Mouse (Mus musculus) heart, embryonic 11.5 days (tissue): Measurements from ENCODE around the gene Pcmtd2. TPM values are rescaled to one million over a fixed set of nuclear protein-coding genes. Genes with fewer than 3 reads are reported as not detected.
A peak's percentile ranks its signal among the peaks of the same experiment; 100 is the strongest.

Experiments
- ATAC-seq: fragments of 200-750 bp; cut with Nextera tagmentation; replicated peaks from 2 replicates; pipeline ENCODE4 v1.8.0; 2017; ENCODE audit warnings: moderate library complexity; ENCODE audit not compliant: insufficient number of reproducible peaks, low FRiP score, low TSS enrichment
- H3K27ac ChIP-seq: fragments of 300-500 bp; sonication (generic); 2 replicates; pipeline ENCODE4 v1.5.1; 2014; ENCODE audit warnings: mild to moderate bottlenecking, low read depth, low read length
- H3K27me3 ChIP-seq: fragments of 300-500 bp; sonication (generic); 2 replicates; pipeline ENCODE4 v1.6.1; 2014; ENCODE audit warnings: mild to moderate bottlenecking, low read length, mixed read lengths; ENCODE audit not compliant: control insufficient read depth, insufficient read depth
- H3K36me3 ChIP-seq: fragments of 300-500 bp; sonication (generic); 2 replicates; pipeline ENCODE4 v1.6.1; 2014; ENCODE audit warnings: mild to moderate bottlenecking, low read length, moderate library complexity, mixed read lengths; ENCODE audit not compliant: control insufficient read depth, insufficient read depth
- H3K4me1 ChIP-seq: fragments of 300-500 bp; sonication (generic); 2 replicates; pipeline ENCODE4 v1.6.1; 2014; ENCODE audit warnings: low read length; ENCODE audit not compliant: control insufficient read depth, insufficient read depth
- H3K4me2 ChIP-seq: fragments of 300-500 bp; sonication (generic); 2 replicates; pipeline ENCODE4 v1.6.1; 2014; ENCODE audit warnings: mild to moderate bottlenecking, moderate library complexity
- H3K4me3 ChIP-seq: fragments of 300-500 bp; sonication (generic); 2 replicates; pipeline ENCODE4 v1.5.1; 2014; ENCODE audit warnings: low read depth, low read length
- H3K9ac ChIP-seq: fragments of 300-500 bp; sonication (generic); 2 replicates; pipeline ENCODE4 v1.6.1; 2014; ENCODE audit warnings: mild to moderate bottlenecking, low read depth, low read length, moderate library complexity
- H3K9me3 ChIP-seq: fragments of 300-500 bp; sonication (generic); replicated peaks from 2 replicates; pipeline ENCODE4 v1.6.1; 2016; ENCODE audit warnings: low read length; ENCODE audit not compliant: control insufficient read depth
- WGBS: fragments of 180-500 bp; shearing (Covaris S2); extraction: QIAGEN DNeasy Blood & Tissue Kit; methylation state at CpG from one replicate; pipeline ENCODE4 v1.1.7; 2014; ENCODE audit not compliant: insufficient replicate concordance; 5-methylcytosine and 5-hydroxymethylcytosine counted together
- polyA plus RNA-seq: library from polyadenylated mRNA; unstranded; fragments of >200 nt; fragmentation: Nextera tagmentation; extraction: Ambion mirVana; gene quantifications from 2 replicates; pipeline ENCODE4 v1.2.1, GENCODE M21; 2014

The Pcmtd2 gene
- polyA plus RNA-seq, 1 experiment from 2014 or later: 23.6 TPM

DNA sequence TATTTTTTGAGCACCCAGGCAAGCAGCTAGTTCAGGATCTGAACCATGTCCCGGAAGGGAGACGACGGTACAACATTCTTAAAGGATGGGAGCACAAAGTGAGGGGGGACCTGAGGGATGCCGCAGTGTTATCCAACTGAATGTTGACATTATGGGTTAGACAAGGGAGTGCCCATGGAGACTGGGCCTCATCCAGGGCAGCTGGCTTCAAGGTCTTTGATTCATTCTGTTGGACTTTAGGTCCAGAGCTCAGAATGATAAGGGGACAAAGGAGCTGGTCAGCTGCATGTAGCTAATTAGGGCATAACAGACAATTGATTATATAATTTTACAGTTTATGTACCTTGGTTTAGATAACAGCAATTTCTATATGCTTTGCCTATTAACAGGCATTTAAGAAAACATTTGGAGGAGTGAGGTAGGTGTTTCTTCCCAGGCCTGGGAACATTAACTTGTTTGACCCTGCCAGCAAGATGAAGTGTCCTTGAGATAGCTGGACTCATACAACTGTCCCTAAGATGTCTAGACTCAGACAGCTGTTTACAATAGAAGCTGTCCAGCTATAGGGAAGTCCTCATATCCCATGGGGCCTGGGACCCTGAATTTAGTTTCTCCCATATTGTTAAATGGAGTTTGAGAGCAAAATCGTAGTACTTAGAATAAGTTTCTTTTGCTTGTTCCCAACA is 8.2 kb downstream of the Pcmtd2 start:
- no peak for ATAC-seq
- Histone ChIP-seq H3K27ac (no peak overlapping the region), H3K4me3 (no peak overlapping the region), H3K4me1 (no peaks in the 10 kb centered on the region), H3K36me3 (peaks cover 8% of the 10 kb centered on the region), H3K27me3 (no peaks in the 10 kb centered on the region), H3K9me3 (no peaks in the 10 kb centered on the region), H3K9ac (no peak overlapping the region), H3K4me2 (no peak overlapping the region)
- WGBS: 88% methylated on average over 5 of the region's 5 CpGs

DNA sequence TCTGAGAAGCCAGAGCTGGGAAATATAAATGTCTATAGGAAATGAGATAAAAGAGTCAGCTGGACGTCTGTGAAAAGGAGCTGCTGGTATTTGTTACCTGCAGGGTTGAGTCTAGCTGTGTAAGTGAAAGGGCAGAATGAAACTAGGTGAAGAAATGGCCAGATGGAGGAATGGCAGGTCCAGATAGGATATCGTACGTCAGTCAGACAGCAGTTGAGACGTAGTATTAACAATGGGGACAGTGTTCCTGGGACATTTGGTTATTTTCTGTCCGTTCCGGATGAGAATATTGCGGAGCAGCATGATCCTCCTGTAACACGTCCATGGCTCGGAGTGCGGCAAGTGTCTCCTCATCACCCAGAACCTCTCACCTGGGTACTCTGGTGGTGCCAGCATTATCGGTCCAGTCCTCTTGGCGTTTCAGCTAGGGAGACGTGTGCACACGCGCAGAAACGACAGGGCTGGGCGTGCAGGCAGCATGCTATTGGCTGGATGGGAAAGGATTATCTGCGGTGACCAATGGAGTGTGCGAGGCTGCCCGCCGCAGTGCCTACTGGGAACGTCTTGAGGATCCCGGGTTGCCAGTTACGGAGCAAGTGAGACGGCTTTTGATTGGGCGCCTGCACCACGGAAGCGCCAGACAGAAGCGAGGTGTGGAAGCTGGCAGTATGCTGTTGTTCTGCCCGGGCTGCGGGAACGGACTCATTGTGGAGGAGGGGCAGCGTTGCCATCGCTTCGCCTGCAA is 26.3 kb downstream of the Pcmtd2 start, which contains the start of gene Polr3k:
Polr3k (plus strand) TSS at position 547 of the 745 bp plus-strand sequence.
- H3K4me2 ChIP-seq: peak within 1 kb of the TSS; percentile 71
- ATAC-seq: peak; percentile 100
- peak within 1 kb of the TSS; percentile 70 for H3K27ac ChIP-seq
- H3K27me3 ChIP-seq: no peaks in the 10 kb centered on the region
- peak within 1 kb of the TSS; percentile 87 for H3K4me3 ChIP-seq
- under 1% methylated on average over 35 of the region's 35 CpGs for WGBS
- H3K9ac ChIP-seq: peak within 1 kb of the TSS; percentile 87
- H3K4me1 ChIP-seq: peaks cover 14% of the 10 kb centered on the region
- peaks cover 7% of the 10 kb centered on the region for H3K36me3 ChIP-seq
- H3K9me3 ChIP-seq: no peaks in the 10 kb centered on the region

DNA sequence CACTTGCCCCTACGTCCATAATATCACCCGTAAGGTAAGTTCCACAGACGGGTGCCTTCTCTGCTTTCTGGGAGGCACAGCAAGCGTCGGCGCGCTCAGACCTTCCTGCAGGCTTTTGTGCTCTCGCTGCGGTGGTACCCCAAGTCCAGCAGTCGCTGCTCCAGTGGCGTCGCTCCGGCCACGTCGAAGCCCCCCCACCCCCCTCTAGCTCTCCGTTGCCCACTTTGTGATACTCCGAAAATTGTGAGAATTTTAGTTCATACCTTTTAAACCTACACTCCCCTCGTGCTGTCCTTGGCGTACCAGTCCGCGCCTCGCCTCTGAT is 26.8 kb downstream of the Pcmtd2 start:
- Histone ChIP-seq H3K9ac (peak overlapping the region; percentile 87), H3K9me3 (no peaks in the 10 kb centered on the region), H3K4me1 (peaks cover 14% of the 10 kb centered on the region), H3K27ac (peak overlapping the region; percentile 70), H3K36me3 (peaks cover 7% of the 10 kb centered on the region), H3K4me2 (peak overlapping the region; percentile 71), H3K27me3 (no peaks in the 10 kb centered on the region), H3K4me3 (peak overlapping the region; percentile 87)
- WGBS: under 1% methylated on average over 22 of the region's 22 CpGs
- ATAC-seq: peak; percentile 11; the same call in 1 of the 2 replicates

DNA sequence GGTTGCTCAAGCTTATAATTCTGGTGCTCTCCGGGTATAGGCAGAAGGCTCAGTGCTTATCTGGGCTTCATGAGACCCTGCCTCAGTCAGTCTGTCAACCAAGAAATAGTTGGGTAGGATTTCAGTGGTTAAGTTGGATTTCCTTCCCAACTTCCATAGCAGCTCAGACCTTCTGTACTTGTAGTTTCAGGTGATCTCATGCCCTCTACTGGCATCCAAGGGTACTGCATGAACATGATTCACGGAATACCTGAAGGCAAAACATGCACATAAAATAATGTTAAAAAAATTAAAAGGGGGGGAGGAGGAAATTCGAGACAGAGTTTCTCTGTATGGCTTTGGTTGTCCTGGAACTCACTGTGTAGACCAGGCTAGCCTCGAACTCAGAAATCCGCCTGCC is 29.3 kb downstream of the Pcmtd2 start:
- Histone ChIP-seq H3K4me2 (no peak overlapping the region), H3K4me3 (no peak overlapping the region), H3K9ac (no peak overlapping the region), H3K36me3 (peaks cover 7% of the 10 kb centered on the region), H3K4me1 (peaks cover 14% of the 10 kb centered on the region), H3K27ac (no peak overlapping the region), H3K27me3 (no peaks in the 10 kb centered on the region), H3K9me3 (no peaks in the 10 kb centered on the region)
- ATAC-seq: no peak
- 55% methylated on average over 5 of the region's 5 CpGs for WGBS

DNA sequence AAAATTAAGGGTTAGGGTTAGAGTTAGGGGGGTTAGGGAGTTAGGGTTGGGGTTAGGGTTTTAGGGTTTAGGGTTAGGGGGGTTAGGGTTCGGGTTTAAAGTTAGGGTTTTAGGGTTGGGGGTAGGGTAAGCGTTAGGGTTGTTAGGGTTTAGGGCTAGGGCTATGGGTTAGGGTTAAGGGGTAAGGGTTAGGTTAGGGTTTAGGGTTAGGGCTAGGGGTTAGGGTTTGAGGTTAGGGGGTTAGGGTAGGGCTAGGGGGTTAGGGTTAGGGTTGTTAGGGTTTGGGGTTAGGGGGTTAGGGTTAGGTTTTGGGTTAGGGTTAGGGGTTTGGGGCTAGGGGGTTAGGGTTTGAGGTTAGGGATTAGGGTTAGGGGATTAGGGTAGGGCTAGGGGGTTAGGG is 33.4 kb downstream of the Pcmtd2 start:
- H3K36me3 ChIP-seq: peaks cover 7% of the 10 kb centered on the region

DNA sequence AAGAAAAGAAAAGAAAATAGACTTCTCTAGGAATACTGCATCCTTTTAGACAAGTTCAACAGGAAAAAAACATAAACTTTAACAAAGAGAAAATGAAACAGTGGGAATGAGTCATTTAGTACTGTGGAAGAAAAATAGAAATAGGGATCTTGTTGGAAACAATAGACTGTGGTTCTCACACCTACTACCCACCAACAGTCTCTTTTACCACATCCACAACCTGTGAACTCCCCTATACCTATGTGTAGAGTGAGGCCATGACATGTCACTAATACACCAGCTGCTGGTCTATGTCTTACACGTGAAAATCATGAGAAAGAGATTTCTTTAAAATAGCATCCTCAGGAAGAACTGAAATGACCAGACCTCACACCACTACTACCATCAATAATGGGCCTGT is 41.2 kb downstream of the Pcmtd2 start:
- Histone ChIP-seq H3K27ac (no peak overlapping the region), H3K9ac (no peak overlapping the region), H3K4me1 (no peaks in the 10 kb centered on the region), H3K4me3 (no peak overlapping the region), H3K27me3 (no peaks in the 10 kb centered on the region), H3K36me3 (no peaks in the 10 kb centered on the region), H3K9me3 (no peaks in the 10 kb centered on the region), H3K4me2 (no peak overlapping the region)
- 66% methylated on average over 1 of the region's 1 CpGs for WGBS
- ATAC-seq: no peak

More for the DNA sequence above, 33.4 kb downstream of the Pcmtd2 start:
- no peak; the same call in 1 of the 2 replicates for ATAC-seq
- H3K4me2 ChIP-seq: no peak overlapping the region
- no peaks in the 10 kb centered on the region for H3K9me3 ChIP-seq
- no peak overlapping the region for H3K9ac ChIP-seq
- no peaks in the 10 kb centered on the region for H3K4me1 ChIP-seq
- H3K4me3 ChIP-seq: no peak overlapping the region
- no peak overlapping the region for H3K27ac ChIP-seq
- WGBS: 84% methylated on average over 2 of the region's 2 CpGs
- no peaks in the 10 kb centered on the region for H3K27me3 ChIP-seq

DNA sequence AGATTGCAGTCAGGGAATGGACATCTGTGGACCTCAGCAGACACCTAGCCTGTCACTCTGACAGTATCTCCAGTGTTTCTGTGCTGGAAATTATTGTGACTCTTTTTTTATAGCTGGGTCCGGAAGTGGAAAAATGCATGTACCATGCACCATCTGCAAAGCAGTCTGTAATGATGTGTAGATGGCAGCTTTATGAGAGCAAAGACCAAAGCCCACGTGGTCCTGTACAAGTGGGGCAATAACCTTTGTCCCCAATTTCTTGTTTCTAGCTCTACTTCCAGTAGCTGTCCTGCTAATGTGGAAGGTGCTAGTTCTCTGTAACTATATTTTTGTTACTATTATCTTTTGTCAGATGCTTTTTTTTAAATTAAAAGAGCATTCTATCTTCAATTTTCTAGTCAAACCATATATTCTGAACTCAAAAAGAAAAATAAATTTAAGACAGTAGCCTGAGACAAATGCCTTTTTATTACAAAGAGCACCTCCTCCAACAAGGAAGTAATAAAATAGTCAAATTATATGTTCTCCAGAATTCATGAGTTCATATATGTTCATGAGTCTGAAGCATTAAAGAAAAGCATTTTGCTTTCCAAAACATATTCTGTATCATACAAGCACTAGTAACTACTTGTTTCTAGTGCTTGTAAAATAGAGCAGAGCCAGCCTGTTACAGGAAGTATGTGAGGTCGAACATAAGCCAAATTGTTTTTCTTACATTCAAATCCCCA is 45.5 kb downstream of the Pcmtd2 start:
- no peaks in the 10 kb centered on the region for H3K27me3 ChIP-seq
- no peak overlapping the region for H3K4me2 ChIP-seq
- H3K4me1 ChIP-seq: no peaks in the 10 kb centered on the region
- ATAC-seq: no peak
- WGBS: 82% methylated on average over 3 of the region's 3 CpGs
- H3K27ac ChIP-seq: no peak overlapping the region
- no peaks in the 10 kb centered on the region for H3K36me3 ChIP-seq
- no peaks in the 10 kb centered on the region for H3K9me3 ChIP-seq
- no peak overlapping the region for H3K9ac ChIP-seq
- H3K4me3 ChIP-seq: no peak overlapping the region
